Mouse (Mus musculus) layer of hippocampus, adult 2 months (tissue): Measurements from ENCODE around the gene Src. TPM values are rescaled to one million over a fixed set of nuclear protein-coding genes. Genes with fewer than 3 reads are reported as not detected.
"Not testable (repeated sequence)": the region's sequence is repeated elsewhere in the genome, so short reads cannot be mapped to it uniquely, and the experiment has no call there.

Experiments used
- DNase-seq, 2 experiments: peaks; one replicate each; pipeline ENCODE4 v3.0.0; 2022; ENCODE audit warnings: low spot score in 2 of 2
- H3K27ac ChIP-seq: fragments of 200-600 bp; 2 replicates; pipeline ENCODE4 v1.8.1; 2022
- H3K4me3 ChIP-seq: fragments of 200-600 bp; 2 replicates; pipeline ENCODE4 v1.8.1; 2022; ENCODE audit warnings: mild to moderate bottlenecking
- CTCF ChIP-seq: fragments of 200-600 bp; conservative IDR thresholded peaks from 2 replicates; pipeline ENCODE4 v1.8.1; 2022; ENCODE audit warnings: antibody characterized with exemption, mild to moderate bottlenecking, moderate library complexity
- long read RNA-seq, 2 experiments: library from polyadenylated mRNA; stranded (forward); transcript quantifications; one replicate each; pipeline ENCODE4 v2.0.0; 2021; ENCODE audit warnings: borderline mapping rate in 2 of 2
- total RNA-seq, 2 experiments: library from RNA; stranded (reverse); gene quantifications; 2 replicates each; pipeline ENCODE4 v1.2.3; 2021

Gene Src
- 100 to 1,000 TPM; 150 to 156 TPM for total RNA-seq
- long read RNA-seq, experiment 1, partial matches to known transcripts = 6 of 28 reads
- long read RNA-seq, experiment 1, other reads (novel, unspliced or antisense) = 19 of 28 reads
- long read RNA-seq, experiment 2, partial matches to known transcripts = 22 of 29 reads
- long read RNA-seq, experiment 2, other reads (novel, unspliced or antisense) = 5 of 29 reads

- DNase-seq = no peak
- no peak for TF ChIP-seq CTCF
- no peak within 1 kb of the TSS for H3K27ac ChIP-seq
- H3K4me3 ChIP-seq = no peak within 1 kb of the TSS
These were observed at the start of gene Src for GRCm38 (mm10) chr2:157418206-157418605. Gene Src, plus strand, starts transcription at chr2:157418444.

- no peak for TF ChIP-seq CTCF
- Histone ChIP-seq H3K27ac (no peak overlapping the region), H3K4me3 (no peak overlapping the region)
- no peak for DNase-seq
These were observed 46.5 kb upstream of the Src start for GRCm38 (mm10) chr2:157371696-157372095.

GRCm38 (mm10) chr2:157373681-157374080 is 44.6 kb upstream of the Src start:
- no peak for TF ChIP-seq CTCF
- no peak for DNase-seq
- H3K4me3 ChIP-seq = no peak overlapping the region
- H3K27ac ChIP-seq = 0 out of 2 replicates have a peak overlapping the region, but pooled peaks have one; percentile 51

GRCm38 (mm10) chr2:157375051-157375450 is 43.2 kb upstream of the Src start:
- Histone ChIP-seq H3K27ac (no peak overlapping the region), H3K4me3 (no peak overlapping the region)
- no peak for DNase-seq
- no peak for TF ChIP-seq CTCF

- Histone ChIP-seq H3K27ac (peak overlapping the region; percentile 33; the same call in 1 of the 2 replicates), H3K4me3 (no peak overlapping the region)
- TF ChIP-seq CTCF = no peak
- no peak for DNase-seq
These were observed 42.2 kb upstream of the Src start for GRCm38 (mm10) chr2:157375794-157376757.

GRCm38 (mm10) chr2:157376995-157377394 is 41.2 kb upstream of the Src start:
- no peak for DNase-seq
- no peak overlapping the region for H3K4me3 ChIP-seq
- no peak for TF ChIP-seq CTCF

GRCm38 (mm10) chr2:157384836-157385235 is 33.4 kb upstream of the Src start:
- TF ChIP-seq CTCF = no peak
- no peak overlapping the region for H3K4me3 ChIP-seq
- H3K27ac ChIP-seq = peak overlapping the region; percentile 34; the same call in 1 of the 2 replicates
- no peak for DNase-seq

More at GRCm38 (mm10) chr2:157376995-157377394, 41.2 kb upstream of the Src start:
- no peak overlapping the region for H3K27ac ChIP-seq

- DNase-seq, H3K27ac ChIP-seq, H3K4me3 ChIP-seq: not testable (repeated sequence)
These were observed 29.2 kb upstream of the Src start for GRCm38 (mm10) chr2:157388901-157389590.

- no peak for TF ChIP-seq CTCF
- Histone ChIP-seq H3K4me3 (no peak overlapping the region), H3K27ac (no peak overlapping the region)
- DNase-seq = no peak
These were observed 28.7 kb upstream of the Src start for GRCm38 (mm10) chr2:157389591-157389921.

GRCm38 (mm10) chr2:157392331-157392730 is 25.9 kb upstream of the Src start:
- no peak for DNase-seq
- no peak overlapping the region for H3K27ac ChIP-seq
- no peak overlapping the region for H3K4me3 ChIP-seq
- no peak for TF ChIP-seq CTCF

- Histone ChIP-seq H3K27ac (no peak overlapping the region), H3K4me3 (no peak overlapping the region)
- no peak for DNase-seq
- TF ChIP-seq CTCF = no peak
These were observed 24.7 kb upstream of the Src start for GRCm38 (mm10) chr2:157393549-157393948.

- H3K27ac ChIP-seq = peak overlapping the region; percentile 28; the same call in 1 of the 2 replicates
- no peak for TF ChIP-seq CTCF
- DNase-seq = no peak
- H3K4me3 ChIP-seq = no peak overlapping the region
These were observed 23.4 kb upstream of the Src start for GRCm38 (mm10) chr2:157394868-157395267.

- H3K27ac ChIP-seq = peak overlapping the region; percentile 67
- DNase-seq = no peak
- no peak for TF ChIP-seq CTCF
- H3K4me3 ChIP-seq = no peak overlapping the region
These were observed 22.9 kb upstream of the Src start for GRCm38 (mm10) chr2:157395371-157395770.
